Mouse (Mus musculus) testis, postnatal 10 days (tissue): ENCODE measurements at regions not wholly inside any gene's neighbourhood (a gene's known extent, or its start where the extent isn't known, plus 50 kb on each side); places are given as distances from the start of the nearest gene placed in this dataset.

Experiments used
- DNase-seq: peaks from one replicate; pipeline ENCODE4 v3.0.0; 2021; ENCODE audit warnings: low spot score

GRCm38 (mm10) chr8:12073311-12073999, 205.2 kb upstream of the A230072I06Rik start:
- DNase-seq, result no peak

GRCm38 (mm10) chr8:12075943-12076342, 202.7 kb upstream of the A230072I06Rik start:
- no peak for DNase-seq

- no peak for DNase-seq
Measured at GRCm38 (mm10) chr8:12076811-12077375, 201.7 kb upstream of the A230072I06Rik start.

- DNase-seq, result no peak
Measured at GRCm38 (mm10) chr8:12077896-12078295, 200.7 kb upstream of the A230072I06Rik start.

- DNase-seq, result no peak
Measured at GRCm38 (mm10) chr8:12078679-12079566, 199.7 kb upstream of the A230072I06Rik start.

- DNase-seq, result no peak
Measured at GRCm38 (mm10) chr8:12081536-12081935, 197.1 kb upstream of the A230072I06Rik start.

GRCm38 (mm10) chr8:12087192-12087800, 191.3 kb upstream of the A230072I06Rik start:
- DNase-seq, result no peak

- no peak for DNase-seq
Measured at GRCm38 (mm10) chr8:12100145-12100544, 178.5 kb upstream of the A230072I06Rik start.

- DNase-seq, result no peak
Measured at GRCm38 (mm10) chr8:12103296-12103695, 175.3 kb upstream of the A230072I06Rik start.

- no peak for DNase-seq
Measured at GRCm38 (mm10) chr8:12105106-12105901, 173.3 kb upstream of the A230072I06Rik start.

- no peak for DNase-seq
Measured at GRCm38 (mm10) chr8:12108578-12108977, 170.0 kb upstream of the A230072I06Rik start.

GRCm38 (mm10) chr8:12111626-12112025, 167.0 kb upstream of the A230072I06Rik start:
- no peak for DNase-seq

- no peak for DNase-seq
Measured at GRCm38 (mm10) chr8:12113023-12113422, 165.6 kb upstream of the A230072I06Rik start.

- no peak for DNase-seq
Measured at GRCm38 (mm10) chr8:12126374-12127001, 152.1 kb upstream of the A230072I06Rik start.

- no peak for DNase-seq
Measured at GRCm38 (mm10) chr8:12127106-12127800, 151.4 kb upstream of the A230072I06Rik start.

GRCm38 (mm10) chr8:12127801-12128490, 150.7 kb upstream of the A230072I06Rik start:
- no peak for DNase-seq

- DNase-seq, result no peak
Measured at GRCm38 (mm10) chr8:12130591-12130990, 148.0 kb upstream of the A230072I06Rik start.

GRCm38 (mm10) chr8:12134200-12134599, 144.4 kb upstream of the A230072I06Rik start:
- no peak for DNase-seq

GRCm38 (mm10) chr8:12135392-12136177, 143.0 kb upstream of the A230072I06Rik start:
- no peak for DNase-seq
